Mouse (Mus musculus) layer of hippocampus, postnatal 10 days (tissue): Measurements from ENCODE around the gene Rpl3. TPM values are rescaled to one million over a fixed set of nuclear protein-coding genes. Genes with fewer than 3 reads are reported as not detected.
A peak's percentile ranks its signal among the peaks of the same experiment; 100 is the strongest.

Source experiments
- DNase-seq, 2 experiments: peaks; one replicate each; pipeline ENCODE4 v3.0.0; 2021; ENCODE audit warnings: low spot score in 2 of 2
- total RNA-seq, 2 experiments: library from RNA; stranded (reverse); gene quantifications; 2 replicates each; pipeline ENCODE4 v1.2.3; 2021

The Rpl3 gene
- total RNA-seq, 2 experiments from 2014 or later, result 535 to 605 TPM

- DNase-seq, result no peak
Measured at GRCm38 (mm10) chr15:80115866-80116794, 24.5 kb upstream of the Rpl3 start.

- no peak for DNase-seq
Measured at GRCm38 (mm10) chr15:80115256-80115655, 23.6 kb upstream of the Rpl3 start.

GRCm38 (mm10) chr15:80114414-80114813, 22.7 kb upstream of the Rpl3 start:
- no peak for DNase-seq

- no peak for DNase-seq
Measured at GRCm38 (mm10) chr15:80112499-80112898, 20.8 kb upstream of the Rpl3 start.

GRCm38 (mm10) chr15:80111436-80111835, 19.8 kb upstream of the Rpl3 start:
- no peak for DNase-seq

- no peak for DNase-seq
Measured at GRCm38 (mm10) chr15:80107575-80107974, 15.9 kb upstream of the Rpl3 start.

- DNase-seq, result no peak
Measured at GRCm38 (mm10) chr15:80107143-80107542, 15.5 kb upstream of the Rpl3 start.

- no peak for DNase-seq
Measured at GRCm38 (mm10) chr15:80105490-80106410, 14.1 kb upstream of the Rpl3 start.

- no peak for DNase-seq
Measured at GRCm38 (mm10) chr15:80102495-80102894, 10.8 kb upstream of the Rpl3 start.

- DNase-seq, result peak in 1 of 2 experiments; percentile 13
Measured at GRCm38 (mm10) chr15:80101503-80101902, 9.8 kb upstream of the Rpl3 start.

GRCm38 (mm10) chr15:80100871-80101270, 9.2 kb upstream of the Rpl3 start:
- DNase-seq, result peak; percentile 58

- peak in 1 of 2 experiments; percentile 17 for DNase-seq
Measured at GRCm38 (mm10) chr15:80100196-80100595, 8.5 kb upstream of the Rpl3 start.

GRCm38 (mm10) chr15:80099477-80099876, 7.8 kb upstream of the Rpl3 start:
- peak in 1 of 2 experiments; percentile 14 for DNase-seq

- peak in 1 of 2 experiments; percentile 29 for DNase-seq
Measured at GRCm38 (mm10) chr15:80098809-80099208, 7.1 kb upstream of the Rpl3 start.

- DNase-seq, result no peak
Measured at GRCm38 (mm10) chr15:80097999-80098461, 6.4 kb upstream of the Rpl3 start.

- no peak for DNase-seq
Measured at GRCm38 (mm10) chr15:80096946-80097881, 5.5 kb upstream of the Rpl3 start.

GRCm38 (mm10) chr15:80096406-80096805, 4.7 kb upstream of the Rpl3 start:
- DNase-seq, result no peak

- DNase-seq, result no peak
Measured at GRCm38 (mm10) chr15:80095596-80095995, 3.9 kb upstream of the Rpl3 start.

- DNase-seq, result no peak
Measured at GRCm38 (mm10) chr15:80094201-80094600, 2.5 kb upstream of the Rpl3 start.

GRCm38 (mm10) chr15:80092599-80092998, 931 bp upstream of the Rpl3 start:
- DNase-seq, result no peak
